Mouse (Mus musculus) neural tube, embryonic 13.5 days (tissue): ENCODE measurements around the gene Pknox2. TPM values are rescaled to one million over a fixed set of nuclear protein-coding genes. Genes with fewer than 3 reads are reported as not detected.

ENCODE experiments used
- ATAC-seq: fragments of 200-750 bp; cut with Nextera tagmentation; 2 replicates; pipeline ENCODE4 v1.8.0; 2017; ENCODE audit warnings: low read depth, mild to moderate bottlenecking, moderate TSS enrichment, moderate library complexity
- H3K27ac ChIP-seq: fragments of 300-500 bp; sonication (generic); replicated peaks from 2 replicates; pipeline ENCODE4 v1.5.1; 2015; ENCODE audit warnings: moderate library complexity, mild to moderate bottlenecking, inconsistent platforms
- H3K27me3 ChIP-seq: fragments of 300-500 bp; sonication (generic); 2 replicates; pipeline ENCODE4 v1.6.1; 2015; ENCODE audit warnings: mild to moderate bottlenecking, inconsistent platforms
- H3K36me3 ChIP-seq: fragments of 300-500 bp; sonication (generic); 2 replicates; pipeline ENCODE4 v1.6.1; 2015; ENCODE audit warnings: mild to moderate bottlenecking, inconsistent platforms
- H3K4me1 ChIP-seq: fragments of 300-500 bp; sonication (generic); replicated peaks from 2 replicates; pipeline ENCODE4 v1.6.1; 2015; ENCODE audit warnings: inconsistent platforms
- H3K4me2 ChIP-seq: fragments of 300-500 bp; sonication (generic); 2 replicates; pipeline ENCODE4 v1.6.1; 2015; ENCODE audit warnings: inconsistent platforms, mild to moderate bottlenecking, moderate library complexity
- H3K4me3 ChIP-seq: fragments of 300-500 bp; sonication (generic); 2 replicates; pipeline ENCODE4 v1.5.1; 2015; ENCODE audit warnings: mild to moderate bottlenecking, inconsistent platforms
- H3K9ac ChIP-seq: fragments of 300-500 bp; sonication (generic); 2 replicates; pipeline ENCODE4 v1.6.1; 2015; ENCODE audit warnings: moderate library complexity, mild to moderate bottlenecking, inconsistent platforms
- H3K9me3 ChIP-seq: fragments of 300-500 bp; sonication (generic); 2 replicates; pipeline ENCODE4 v1.6.1; 2016; ENCODE audit warnings: inconsistent platforms
- WGBS: fragments of 180-500 bp; shearing (Covaris S2); methylation state at CpG from one replicate; pipeline ENCODE4 v1.1.7; 2015; 5-methylcytosine and 5-hydroxymethylcytosine counted together
- polyA plus RNA-seq: library from polyadenylated mRNA; unstranded; fragments of >200 nt; fragmentation: Nextera tagmentation; extraction: Ambion mirVana; gene quantifications from 2 replicates; pipeline ENCODE4 v1.2.1, GENCODE M21; 2015

The Pknox2 gene
- polyA plus RNA-seq, 1 experiment from 2014 or later = 59.2 TPM

DNA sequence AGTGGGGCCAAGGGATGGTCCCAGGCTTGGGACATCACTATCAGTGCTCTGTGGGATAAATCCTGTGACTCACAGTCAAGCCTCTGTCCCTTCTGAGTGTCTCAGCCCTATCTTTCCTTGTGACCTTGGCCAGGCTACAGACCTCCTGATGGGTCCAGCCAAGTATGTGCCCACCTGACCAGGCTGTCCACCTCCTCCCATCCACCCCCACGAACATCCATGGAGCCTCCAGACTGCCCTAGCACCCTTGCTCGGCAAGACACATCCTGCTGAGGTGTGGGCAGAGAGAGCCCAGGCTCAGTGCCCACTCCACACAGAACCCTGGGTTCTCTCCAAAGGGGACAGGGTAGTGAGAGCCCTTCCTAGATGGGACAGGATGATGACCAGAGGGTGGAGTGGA, 204.6 kb downstream of the Pknox2 start:
- ATAC-seq = no peak
- Histone ChIP-seq H3K9ac (no peak overlapping the region), H3K4me1 (peaks cover 55% of the 10 kb centered on the region), H3K9me3 (no peaks in the 10 kb centered on the region), H3K27me3 (no peaks in the 10 kb centered on the region), H3K27ac (no peak overlapping the region), H3K4me2 (no peak overlapping the region), H3K36me3 (no peaks in the 10 kb centered on the region), H3K4me3 (no peak overlapping the region)
- WGBS = 77% methylated on average over 2 of the region's 2 CpGs

DNA sequence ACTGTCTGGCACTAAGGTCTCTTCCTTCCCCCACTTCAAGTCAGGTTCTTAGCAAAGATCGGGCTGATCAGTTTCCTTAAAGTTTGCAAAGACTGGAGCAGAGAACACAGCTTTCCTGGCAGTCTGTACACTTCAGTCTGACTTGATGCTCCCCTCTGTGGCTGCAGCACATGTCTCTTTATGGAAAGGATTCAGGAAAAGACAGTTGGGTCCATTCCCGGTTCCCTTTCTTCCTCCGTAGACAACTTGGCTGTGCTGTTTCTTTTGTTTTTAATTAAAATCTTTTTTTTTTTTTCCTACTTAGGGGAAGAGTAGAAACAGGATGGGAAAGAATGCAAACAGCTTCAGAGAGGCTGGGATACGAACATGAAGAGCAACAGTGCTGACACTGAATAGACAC, 205.1 kb downstream of the Pknox2 start:
- Histone ChIP-seq H3K4me1 (peaks cover 59% of the 10 kb centered on the region), H3K9ac (no peak overlapping the region), H3K9me3 (no peaks in the 10 kb centered on the region), H3K27me3 (no peaks in the 10 kb centered on the region), H3K36me3 (no peaks in the 10 kb centered on the region), H3K4me2 (no peak overlapping the region), H3K27ac (no peak overlapping the region), H3K4me3 (no peak overlapping the region)
- ATAC-seq = no peak
- WGBS = 79% methylated on average over 4 of the region's 4 CpGs

- H3K4me2 ChIP-seq = no peak overlapping the region
- H3K27ac ChIP-seq = 0 out of 2 replicates have a peak overlapping the region, but pooled peaks have one; percentile 13
- WGBS = 15% methylated on average over 5 of the region's 5 CpGs
- no peak for ATAC-seq
- no peaks in the 10 kb centered on the region for H3K36me3 ChIP-seq
- no peak overlapping the region for H3K9ac ChIP-seq
- no peaks in the 10 kb centered on the region for H3K27me3 ChIP-seq
- H3K9me3 ChIP-seq = no peaks in the 10 kb centered on the region
- H3K4me3 ChIP-seq = no peak overlapping the region
- peaks cover 61% of the 10 kb centered on the region for H3K4me1 ChIP-seq
Measured at GRCm38 (mm10) chr9:36941565-36941964, 205.6 kb downstream of the Pknox2 start.

- no peak overlapping the region for H3K4me3 ChIP-seq
- ATAC-seq = peak; percentile 67
- no peaks in the 10 kb centered on the region for H3K36me3 ChIP-seq
- peaks cover 71% of the 10 kb centered on the region for H3K4me1 ChIP-seq
- H3K9ac ChIP-seq = peak overlapping the region; percentile 6; the same call in 1 of the 2 replicates
- WGBS = 24% methylated on average over 8 of the region's 8 CpGs
- peak overlapping the region; percentile 79 for H3K27ac ChIP-seq
- H3K9me3 ChIP-seq = no peaks in the 10 kb centered on the region
- no peaks in the 10 kb centered on the region for H3K27me3 ChIP-seq
- no peak overlapping the region for H3K4me2 ChIP-seq
Measured at GRCm38 (mm10) chr9:36938601-36939078, 208.6 kb downstream of the Pknox2 start.

- ATAC-seq = peak; percentile 73
- H3K27ac ChIP-seq = peak overlapping the region; percentile 72
- H3K4me3 ChIP-seq = no peak overlapping the region
- no peaks in the 10 kb centered on the region for H3K27me3 ChIP-seq
- peaks cover 15% of the 10 kb centered on the region for H3K36me3 ChIP-seq
- H3K9ac ChIP-seq = no peak overlapping the region
- 11% methylated on average over 16 of the region's 16 CpGs for WGBS
- peaks cover 45% of the 10 kb centered on the region for H3K4me1 ChIP-seq
- no peaks in the 10 kb centered on the region for H3K9me3 ChIP-seq
- peak overlapping the region; percentile 29; the same call in 1 of the 2 replicates for H3K4me2 ChIP-seq
Measured at GRCm38 (mm10) chr9:36933813-36934493, 213.3 kb downstream of the Pknox2 start.

DNA sequence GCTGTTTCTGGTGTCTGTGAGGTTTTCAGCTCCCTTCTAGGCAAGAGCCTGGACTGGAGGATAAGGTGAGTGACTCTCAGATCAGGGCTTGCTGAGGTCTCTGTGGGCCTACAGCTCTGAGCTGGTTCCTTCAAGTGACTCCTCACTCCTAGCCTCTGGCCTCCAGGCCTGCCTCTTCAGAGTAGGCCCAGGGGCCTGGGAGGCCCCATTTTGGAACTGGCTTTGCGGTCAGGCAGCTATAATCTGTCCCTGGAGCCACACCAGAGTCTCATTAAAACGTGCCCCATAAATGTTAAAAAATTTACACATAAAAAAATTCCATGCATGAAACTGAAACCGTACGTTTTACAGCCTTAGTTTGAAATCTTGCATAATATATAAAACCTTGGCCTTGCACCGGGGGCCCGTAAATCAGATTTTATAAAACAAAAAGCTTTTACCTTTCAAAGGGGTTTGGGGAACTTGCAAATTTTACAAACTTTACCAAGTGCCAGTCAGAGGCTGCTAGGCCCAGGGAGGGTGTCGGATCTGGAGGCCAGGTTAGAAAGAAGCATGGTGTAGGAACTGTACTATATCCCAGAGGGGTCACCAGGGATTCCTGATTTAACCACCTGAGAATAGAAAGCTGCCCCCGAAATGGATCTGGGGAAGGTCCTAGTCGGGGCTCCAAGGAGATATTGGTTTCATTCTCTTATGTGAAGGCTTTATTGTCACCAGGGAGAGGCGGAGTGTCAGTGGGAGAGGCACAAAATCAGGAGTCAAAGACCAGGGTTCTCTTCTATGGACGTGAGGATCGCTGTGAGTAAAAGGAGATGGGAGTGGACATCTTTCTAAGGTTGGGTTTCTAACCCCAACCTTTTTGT, 214.0 kb downstream of the Pknox2 start:
- Histone ChIP-seq H3K27ac (peak overlapping the region; percentile 72), H3K4me2 (no peak overlapping the region), H3K9me3 (no peaks in the 10 kb centered on the region), H3K9ac (no peak overlapping the region), H3K4me1 (peaks cover 37% of the 10 kb centered on the region), H3K36me3 (peaks cover 15% of the 10 kb centered on the region), H3K4me3 (no peak overlapping the region), H3K27me3 (no peaks in the 10 kb centered on the region)
- peak; percentile 29; the same call in 1 of the 2 replicates for ATAC-seq
- 63% methylated on average over 12 of the region's 12 CpGs for WGBS

GRCm38 (mm10) chr9:36931657-36932056, 215.6 kb downstream of the Pknox2 start:
- no peaks in the 10 kb centered on the region for H3K27me3 ChIP-seq
- H3K4me2 ChIP-seq = no peak overlapping the region
- no peak overlapping the region for H3K4me3 ChIP-seq
- no peak overlapping the region for H3K27ac ChIP-seq
- 89% methylated on average over 4 of the region's 4 CpGs for whole genome bisulfite sequencing
- peaks cover 24% of the 10 kb centered on the region for H3K4me1 ChIP-seq
- no peak overlapping the region for H3K9ac ChIP-seq
- no peak for ATAC-seq
- peaks cover 16% of the 10 kb centered on the region for H3K36me3 ChIP-seq
- H3K9me3 ChIP-seq = no peaks in the 10 kb centered on the region

GRCm38 (mm10) chr9:36923753-36924152, 223.5 kb downstream of the Pknox2 start:
- 91% methylated on average over 5 of the region's 5 CpGs for WGBS
- Histone ChIP-seq H3K4me3 (no peak overlapping the region), H3K4me1 (peaks cover 26% of the 10 kb centered on the region), H3K9me3 (no peaks in the 10 kb centered on the region), H3K9ac (no peak overlapping the region), H3K4me2 (no peak overlapping the region), H3K36me3 (peaks cover 15% of the 10 kb centered on the region; the same call in 1 of the 2 replicates), H3K27me3 (no peaks in the 10 kb centered on the region), H3K27ac (0 out of 2 replicates have a peak overlapping the region, but pooled peaks have one; percentile 80)
- no peak for ATAC-seq

DNA sequence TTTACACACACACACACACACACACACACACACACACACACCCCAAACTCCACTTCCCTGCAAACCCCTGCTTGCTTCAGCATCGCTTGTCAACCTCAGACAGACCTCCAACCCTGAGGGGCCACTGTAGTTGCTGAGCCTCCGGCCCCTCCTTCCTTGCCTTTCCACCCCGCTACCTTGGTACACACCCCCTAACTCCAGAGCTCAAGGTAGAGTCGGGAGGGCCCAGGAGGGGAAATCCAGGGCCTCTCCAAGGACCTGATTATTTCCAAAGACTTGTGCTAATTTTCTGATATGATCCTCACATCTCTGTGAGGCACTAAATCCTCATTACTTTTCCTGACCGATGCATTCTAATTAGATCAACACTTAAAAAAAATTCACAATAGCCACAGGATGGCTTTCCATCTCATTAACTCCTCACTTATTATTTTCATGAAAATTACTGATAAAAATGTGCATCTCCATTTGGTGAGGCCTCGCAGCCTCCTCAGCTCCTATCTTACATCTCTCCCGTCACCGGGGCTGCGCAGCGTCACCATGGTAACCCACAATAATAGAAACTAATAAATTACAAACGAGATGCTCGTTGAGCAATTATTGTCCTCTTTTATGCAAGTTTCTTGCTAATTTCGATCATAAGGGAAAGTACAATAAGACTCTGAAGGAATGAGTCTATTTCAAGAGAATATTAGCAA, 225.3 kb downstream of the Pknox2 start:
- H3K4me1 ChIP-seq = peaks cover 33% of the 10 kb centered on the region
- H3K27me3 ChIP-seq = no peaks in the 10 kb centered on the region
- peaks cover 25% of the 10 kb centered on the region for H3K36me3 ChIP-seq
- no peak overlapping the region for H3K9ac ChIP-seq
- no peak overlapping the region for H3K4me2 ChIP-seq
- peak overlapping the region; percentile 82 for H3K27ac ChIP-seq
- 34% methylated on average over 13 of the region's 13 CpGs for WGBS
- ATAC-seq = peak; percentile 67
- H3K4me3 ChIP-seq = no peak overlapping the region
- no peaks in the 10 kb centered on the region for H3K9me3 ChIP-seq

GRCm38 (mm10) chr9:36919472-36919871, 227.7 kb downstream of the Pknox2 start:
- H3K4me1 ChIP-seq = peaks cover 37% of the 10 kb centered on the region
- ATAC-seq = no peak
- no peaks in the 10 kb centered on the region for H3K9me3 ChIP-seq
- H3K36me3 ChIP-seq = peaks cover 19% of the 10 kb centered on the region
- no peaks in the 10 kb centered on the region for H3K27me3 ChIP-seq
- no peak overlapping the region for H3K9ac ChIP-seq
- WGBS = 66% methylated on average over 4 of the region's 4 CpGs
- no peak overlapping the region for H3K4me2 ChIP-seq
- H3K27ac ChIP-seq = no peak overlapping the region
- no peak overlapping the region for H3K4me3 ChIP-seq

DNA sequence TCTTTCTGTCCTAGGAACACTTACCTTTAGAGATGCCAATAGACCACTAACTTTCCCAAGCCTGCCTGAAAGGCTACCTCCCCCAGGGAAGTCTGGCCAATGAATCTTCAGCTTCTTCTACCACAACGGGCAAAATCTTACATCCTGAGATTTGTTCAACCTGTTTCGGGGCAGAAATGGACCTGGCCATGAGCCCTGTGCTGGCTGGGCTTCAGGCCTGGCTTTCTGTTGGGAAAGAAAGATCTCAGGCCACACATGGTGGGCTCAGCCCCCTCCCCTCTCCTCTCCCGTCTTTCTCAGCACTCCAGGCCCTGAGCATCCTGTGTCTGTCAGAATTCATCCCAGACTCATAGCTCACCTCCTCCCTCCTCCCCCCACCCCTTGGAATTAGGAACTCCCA, 228.6 kb downstream of the Pknox2 start:
- no peaks in the 10 kb centered on the region for H3K27me3 ChIP-seq
- no peak overlapping the region for H3K9ac ChIP-seq
- no peak overlapping the region for H3K27ac ChIP-seq
- no peaks in the 10 kb centered on the region for H3K9me3 ChIP-seq
- no peak overlapping the region for H3K4me2 ChIP-seq
- H3K4me1 ChIP-seq = peaks cover 37% of the 10 kb centered on the region
- ATAC-seq = no peak
- 68% methylated on average over 3 of the region's 3 CpGs for WGBS
- no peak overlapping the region for H3K4me3 ChIP-seq
- H3K36me3 ChIP-seq = peaks cover 19% of the 10 kb centered on the region

- ATAC-seq = 0 out of 2 replicates have a peak, but pooled peaks have one; percentile 15
- H3K27ac ChIP-seq = peak overlapping the region; percentile 54
- no peaks in the 10 kb centered on the region for H3K27me3 ChIP-seq
- H3K4me2 ChIP-seq = no peak overlapping the region
- 57% methylated on average over 5 of the region's 5 CpGs for WGBS
- H3K36me3 ChIP-seq = peaks cover 10% of the 10 kb centered on the region; the same call in 1 of the 2 replicates
- H3K4me1 ChIP-seq = peaks cover 22% of the 10 kb centered on the region
- H3K9me3 ChIP-seq = no peaks in the 10 kb centered on the region
- H3K9ac ChIP-seq = no peak overlapping the region
- no peak overlapping the region for H3K4me3 ChIP-seq
Measured at GRCm38 (mm10) chr9:36916915-36917314, 230.3 kb downstream of the Pknox2 start.
